Mouse (Mus musculus) heart, embryonic 10.5 days (tissue): ENCODE measurements around the gene Kdm5b. TPM values are rescaled to one million over a fixed set of nuclear protein-coding genes. Genes with fewer than 3 reads are reported as not detected.

Source experiments
- DNase-seq: peaks from one replicate; pipeline ENCODE4 v3.0.0-alpha.2; 2017; ENCODE audit warnings: low spot score
- H3K27ac ChIP-seq: fragments of 300-500 bp; sonication (generic); 2 replicates; pipeline ENCODE4 v1.5.1; 2016; ENCODE audit warnings: mild to moderate bottlenecking
- H3K27me3 ChIP-seq: fragments of 300-500 bp; sonication (generic); 2 replicates; pipeline ENCODE4 v1.6.1; 2016; ENCODE audit warnings: mild to moderate bottlenecking; ENCODE audit not compliant: poor library complexity, insufficient read depth, severe bottlenecking
- H3K36me3 ChIP-seq: fragments of 300-500 bp; sonication (generic); 2 replicates; pipeline ENCODE4 v1.6.1; 2016; ENCODE audit warnings: mild to moderate bottlenecking, moderate library complexity
- H3K4me1 ChIP-seq: fragments of 300-500 bp; sonication (generic); 2 replicates; pipeline ENCODE4 v1.6.1; 2016; ENCODE audit warnings: mild to moderate bottlenecking
- H3K4me3 ChIP-seq: fragments of 300-500 bp; sonication (generic); 2 replicates; pipeline ENCODE4 v1.5.1; 2016; ENCODE audit warnings: mild to moderate bottlenecking, moderate library complexity
- H3K9me3 ChIP-seq: fragments of 300-500 bp; sonication (generic); 2 replicates; pipeline ENCODE4 v1.6.1; 2016; ENCODE audit warnings: mild to moderate bottlenecking, moderate library complexity
- WGBS: fragments of 180-500 bp; shearing (Covaris S2); methylation state at CpG from one replicate; pipeline ENCODE4 v1.1.7; 2016; 5-methylcytosine and 5-hydroxymethylcytosine counted together
- polyA plus RNA-seq: library from polyadenylated mRNA; unstranded; fragments of >200 nt; fragmentation: Nextera tagmentation; extraction: Ambion mirVana; gene quantifications from 2 replicates; pipeline ENCODE4 v1.2.1, GENCODE M21; 2016

Kdm5b gene
- polyA plus RNA-seq, 1 experiment from 2014 or later = 42.5 TPM

DNA sequence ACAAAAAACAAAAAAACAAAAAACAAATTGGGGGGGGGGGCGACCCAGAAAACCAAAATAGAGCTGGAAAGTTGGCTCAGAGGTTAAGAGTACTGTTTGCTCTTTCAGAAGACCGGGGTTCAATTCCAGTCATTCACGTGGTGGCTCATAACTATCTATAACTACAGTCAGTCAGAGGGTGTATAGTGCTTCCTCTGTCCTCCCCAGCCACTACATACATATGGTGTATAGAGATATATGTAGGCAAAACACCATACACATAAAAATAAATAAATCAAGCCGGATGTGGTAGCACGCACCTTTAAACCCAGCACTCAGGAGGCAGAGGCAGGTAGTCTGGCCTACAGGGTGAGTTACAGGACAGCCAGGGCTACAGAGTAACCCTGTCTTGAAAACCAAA lies 54.6 kb downstream of the Kdm5b start:
- Histone ChIP-seq H3K4me1 (no peaks in the 10 kb centered on the region), H3K9me3 (no peaks in the 10 kb centered on the region), H3K36me3 (peaks cover 78% of the 10 kb centered on the region), H3K27ac (no peak overlapping the region), H3K4me3 (no peak overlapping the region), H3K27me3 (no peaks in the 10 kb centered on the region)
- WGBS = 92% methylated on average over 5 of the region's 5 CpGs
- no peak for DNase-seq

- Histone ChIP-seq H3K9me3 (no peaks in the 10 kb centered on the region), H3K4me1 (no peaks in the 10 kb centered on the region), H3K4me3 (no peak overlapping the region), H3K36me3 (peaks cover 82% of the 10 kb centered on the region), H3K27me3 (no peaks in the 10 kb centered on the region), H3K27ac (no peak overlapping the region)
- WGBS = 87% methylated on average over 2 of the region's 2 CpGs
- DNase-seq = no peak
Observed at GRCm38 (mm10) chr1:134614988-134615387, 55.0 kb downstream of the Kdm5b start.

- Histone ChIP-seq H3K27me3 (no peaks in the 10 kb centered on the region), H3K9me3 (no peaks in the 10 kb centered on the region), H3K36me3 (peaks cover 94% of the 10 kb centered on the region), H3K4me3 (no peak overlapping the region), H3K27ac (no peak overlapping the region), H3K4me1 (no peaks in the 10 kb centered on the region)
- 85% methylated on average over 9 of the region's 9 CpGs for WGBS
- DNase-seq = peak; percentile 63
Observed at GRCm38 (mm10) chr1:134617656-134618055, 57.7 kb downstream of the Kdm5b start.

DNA sequence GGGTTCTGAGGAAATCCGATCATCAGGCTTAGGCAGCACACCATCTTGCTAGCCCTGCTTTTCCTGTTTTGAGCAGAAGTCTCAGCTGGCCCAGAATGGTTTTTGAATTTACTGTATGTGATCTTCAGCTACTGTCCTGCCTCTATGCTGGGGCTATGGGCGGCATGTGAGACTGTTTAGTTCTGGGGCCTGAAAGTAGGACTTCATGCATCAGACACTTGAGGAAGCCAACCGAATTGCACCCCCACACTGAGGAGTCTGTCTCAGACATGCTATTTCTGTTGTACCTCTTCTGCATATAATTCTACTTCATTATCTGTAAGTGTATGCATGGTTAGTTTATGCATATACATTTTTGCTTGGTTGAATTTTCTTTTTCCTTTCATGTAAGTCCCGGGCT lies 65.4 kb downstream of the Kdm5b start:
- no peaks in the 10 kb centered on the region for H3K27me3 ChIP-seq
- no peaks in the 10 kb centered on the region for H3K4me1 ChIP-seq
- no peaks in the 10 kb centered on the region for H3K9me3 ChIP-seq
- H3K4me3 ChIP-seq = no peak overlapping the region
- peaks cover 99% of the 10 kb centered on the region for H3K36me3 ChIP-seq
- no peak overlapping the region for H3K27ac ChIP-seq
- peak; percentile 52 for DNase-seq
- 90% methylated on average over 4 of the region's 4 CpGs for WGBS

DNA sequence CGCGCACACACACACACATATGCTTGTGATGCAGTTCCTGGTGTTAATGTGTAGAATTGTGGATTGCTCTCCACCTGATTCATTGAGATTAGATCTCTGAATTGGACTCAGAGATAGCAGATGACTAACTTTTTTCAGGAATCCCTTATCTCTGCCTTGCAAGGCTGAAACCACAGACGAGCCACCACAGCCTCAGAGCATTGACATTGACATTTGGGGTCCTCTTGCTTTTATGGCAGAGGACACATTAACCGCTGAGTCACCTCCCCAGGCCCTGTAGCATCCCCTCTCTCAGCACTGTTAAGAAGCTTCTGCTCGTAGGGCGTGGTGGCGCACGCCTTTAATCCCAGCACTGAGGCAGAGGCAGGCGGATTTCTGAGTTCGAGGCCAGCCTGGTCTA lies 69.5 kb downstream of the Kdm5b start:
- H3K4me3 ChIP-seq = no peak overlapping the region
- no peak overlapping the region for H3K27ac ChIP-seq
- no peaks in the 10 kb centered on the region for H3K27me3 ChIP-seq
- H3K36me3 ChIP-seq = peaks cover 95% of the 10 kb centered on the region
- no peaks in the 10 kb centered on the region for H3K4me1 ChIP-seq
- DNase-seq = no peak
- H3K9me3 ChIP-seq = no peaks in the 10 kb centered on the region
- 89% methylated on average over 10 of the region's 10 CpGs for WGBS

DNA sequence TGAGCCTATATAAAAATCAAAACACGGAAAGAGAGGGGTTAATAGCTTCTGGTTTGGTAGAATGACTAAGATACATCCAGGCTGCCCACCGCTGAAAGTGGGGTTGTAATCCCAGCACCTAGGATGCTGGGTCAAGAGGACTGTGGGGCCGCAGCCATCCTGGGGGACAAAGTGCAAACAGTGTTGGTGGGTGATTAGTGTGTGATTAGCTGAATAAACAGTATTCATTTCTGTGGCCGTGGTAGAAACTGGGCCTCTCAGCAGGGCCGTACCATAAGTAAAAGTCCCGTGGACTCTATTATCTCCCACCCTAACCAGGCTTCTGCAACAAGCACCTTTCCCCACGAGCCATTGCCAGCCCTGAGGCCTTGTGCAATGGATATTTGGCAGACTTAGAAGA lies 74.3 kb downstream of the Kdm5b start:
- no peak overlapping the region for H3K27ac ChIP-seq
- H3K4me3 ChIP-seq = no peak overlapping the region
- H3K27me3 ChIP-seq = no peaks in the 10 kb centered on the region
- H3K4me1 ChIP-seq = no peaks in the 10 kb centered on the region
- peaks cover 46% of the 10 kb centered on the region for H3K36me3 ChIP-seq
- DNase-seq = peak; percentile 42
- WGBS = 75% methylated on average over 7 of the region's 7 CpGs
- H3K9me3 ChIP-seq = no peaks in the 10 kb centered on the region

DNA sequence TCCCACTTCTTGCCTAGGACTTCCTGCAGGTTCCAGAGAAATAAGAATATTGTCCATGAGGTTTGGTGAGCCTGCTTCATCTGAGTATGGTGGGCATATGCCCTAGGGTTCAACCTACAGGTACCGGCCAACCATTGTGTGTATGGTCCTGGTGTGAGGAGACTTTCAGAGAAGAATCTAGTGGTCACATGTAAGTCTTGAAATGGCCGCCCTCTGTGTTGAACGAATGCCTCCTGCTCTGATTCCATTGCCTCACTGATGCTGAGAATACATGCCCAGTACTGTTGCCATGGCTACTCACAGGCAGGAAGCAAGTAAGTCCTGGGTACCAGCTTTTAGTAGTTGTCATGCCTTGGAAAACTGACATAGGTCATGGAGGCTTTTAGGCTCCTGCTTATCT lies 76.3 kb downstream of the Kdm5b start:
- peaks cover 9% of the 10 kb centered on the region; the same call in 1 of the 2 replicates for H3K27me3 ChIP-seq
- H3K36me3 ChIP-seq = peaks cover 27% of the 10 kb centered on the region
- H3K27ac ChIP-seq = no peak overlapping the region
- WGBS = 83% methylated on average over 3 of the region's 3 CpGs
- no peak for DNase-seq
- H3K4me3 ChIP-seq = no peak overlapping the region
- H3K4me1 ChIP-seq = no peaks in the 10 kb centered on the region
- H3K9me3 ChIP-seq = no peaks in the 10 kb centered on the region

DNA sequence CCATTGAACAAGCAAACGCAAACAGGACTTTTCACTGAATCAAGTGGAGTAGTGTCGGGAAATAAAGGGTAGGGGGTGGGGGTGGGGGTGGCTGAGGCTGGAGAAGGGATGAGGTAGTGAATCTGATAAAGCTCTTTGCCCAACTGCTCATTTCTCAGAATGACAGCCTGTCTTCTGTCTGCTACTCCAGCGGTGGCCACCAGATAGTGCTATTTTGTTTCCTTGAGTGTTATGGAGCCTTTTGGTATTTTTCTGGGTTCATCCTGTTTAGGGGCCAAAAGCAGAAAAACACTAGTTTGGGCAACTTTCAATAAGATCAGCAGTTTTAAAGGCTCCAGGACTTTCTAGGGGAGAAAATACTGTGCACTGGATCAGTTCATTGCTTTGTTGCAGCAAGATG lies 76.7 kb downstream of the Kdm5b start:
- Histone ChIP-seq H3K9me3 (no peaks in the 10 kb centered on the region), H3K4me3 (no peak overlapping the region), H3K27me3 (peaks cover 11% of the 10 kb centered on the region; the same call in 1 of the 2 replicates), H3K4me1 (no peaks in the 10 kb centered on the region), H3K27ac (no peak overlapping the region), H3K36me3 (peaks cover 23% of the 10 kb centered on the region)
- DNase-seq = no peak
- WGBS = 8% methylated on average over 3 of the region's 3 CpGs

- Histone ChIP-seq H3K27me3 (peaks cover 25% of the 10 kb centered on the region), H3K4me3 (no peak overlapping the region), H3K27ac (no peak overlapping the region), H3K36me3 (peaks cover 10% of the 10 kb centered on the region), H3K9me3 (no peaks in the 10 kb centered on the region), H3K4me1 (no peaks in the 10 kb centered on the region)
- no peak for DNase-seq
- 40% methylated on average over 3 of the region's 3 CpGs for whole genome bisulfite sequencing
Observed at GRCm38 (mm10) chr1:134638041-134638440, 78.1 kb downstream of the Kdm5b start.

GRCm38 (mm10) chr1:134638522-134638921 lies 78.6 kb downstream of the Kdm5b start:
- Histone ChIP-seq H3K36me3 (peaks cover 5% of the 10 kb centered on the region), H3K27ac (no peak overlapping the region), H3K4me3 (no peak overlapping the region), H3K27me3 (peaks cover 29% of the 10 kb centered on the region), H3K9me3 (no peaks in the 10 kb centered on the region), H3K4me1 (no peaks in the 10 kb centered on the region)
- WGBS = 35% methylated on average over 7 of the region's 7 CpGs
- DNase-seq = no peak

- H3K9me3 ChIP-seq = no peaks in the 10 kb centered on the region
- H3K4me1 ChIP-seq = no peaks in the 10 kb centered on the region
- H3K4me3 ChIP-seq = no peak overlapping the region
- H3K36me3 ChIP-seq = no peaks in the 10 kb centered on the region
- DNase-seq = no peak
- no peak overlapping the region for H3K27ac ChIP-seq
- H3K27me3 ChIP-seq = peaks cover 39% of the 10 kb centered on the region
- whole genome bisulfite sequencing = 67% methylated on average over 6 of the region's 6 CpGs
Observed at GRCm38 (mm10) chr1:134639460-134639859, 79.5 kb downstream of the Kdm5b start.

- H3K36me3 ChIP-seq = no peaks in the 10 kb centered on the region
- no peak overlapping the region for H3K4me3 ChIP-seq
- H3K27ac ChIP-seq = no peak overlapping the region
- 25% methylated on average over 3 of the region's 3 CpGs for WGBS
- peaks cover 9% of the 10 kb centered on the region for H3K4me1 ChIP-seq
- H3K27me3 ChIP-seq = peaks cover 59% of the 10 kb centered on the region
- no peak for DNase-seq
- H3K9me3 ChIP-seq = no peaks in the 10 kb centered on the region
Observed at GRCm38 (mm10) chr1:134641507-134641906, 81.5 kb downstream of the Kdm5b start.

DNA sequence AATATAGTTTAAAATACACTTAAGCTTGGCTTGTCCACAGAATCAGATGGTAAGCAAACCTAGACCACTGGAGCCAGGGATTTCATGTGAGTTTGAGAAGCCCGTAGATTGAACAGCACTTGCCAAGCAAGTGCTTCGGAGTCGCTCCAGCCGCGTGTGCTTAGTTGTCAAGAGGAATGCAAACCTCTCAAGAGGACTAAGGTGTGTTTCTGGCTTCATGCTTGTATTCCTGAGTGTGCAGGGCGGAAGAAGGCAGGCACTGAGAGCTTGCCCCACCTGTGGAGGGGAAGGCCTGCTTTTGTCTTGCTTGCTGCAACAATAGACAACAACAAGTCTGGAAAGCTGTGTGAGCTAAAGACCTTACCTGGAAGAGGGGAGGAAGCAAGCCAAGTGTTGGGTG lies 83.7 kb downstream of the Kdm5b start:
- Histone ChIP-seq H3K4me1 (peaks cover 22% of the 10 kb centered on the region), H3K27ac (no peak overlapping the region), H3K36me3 (no peaks in the 10 kb centered on the region), H3K4me3 (no peak overlapping the region), H3K9me3 (no peaks in the 10 kb centered on the region), H3K27me3 (peaks cover 81% of the 10 kb centered on the region)
- WGBS = 70% methylated on average over 6 of the region's 6 CpGs
- no peak for DNase-seq

DNA sequence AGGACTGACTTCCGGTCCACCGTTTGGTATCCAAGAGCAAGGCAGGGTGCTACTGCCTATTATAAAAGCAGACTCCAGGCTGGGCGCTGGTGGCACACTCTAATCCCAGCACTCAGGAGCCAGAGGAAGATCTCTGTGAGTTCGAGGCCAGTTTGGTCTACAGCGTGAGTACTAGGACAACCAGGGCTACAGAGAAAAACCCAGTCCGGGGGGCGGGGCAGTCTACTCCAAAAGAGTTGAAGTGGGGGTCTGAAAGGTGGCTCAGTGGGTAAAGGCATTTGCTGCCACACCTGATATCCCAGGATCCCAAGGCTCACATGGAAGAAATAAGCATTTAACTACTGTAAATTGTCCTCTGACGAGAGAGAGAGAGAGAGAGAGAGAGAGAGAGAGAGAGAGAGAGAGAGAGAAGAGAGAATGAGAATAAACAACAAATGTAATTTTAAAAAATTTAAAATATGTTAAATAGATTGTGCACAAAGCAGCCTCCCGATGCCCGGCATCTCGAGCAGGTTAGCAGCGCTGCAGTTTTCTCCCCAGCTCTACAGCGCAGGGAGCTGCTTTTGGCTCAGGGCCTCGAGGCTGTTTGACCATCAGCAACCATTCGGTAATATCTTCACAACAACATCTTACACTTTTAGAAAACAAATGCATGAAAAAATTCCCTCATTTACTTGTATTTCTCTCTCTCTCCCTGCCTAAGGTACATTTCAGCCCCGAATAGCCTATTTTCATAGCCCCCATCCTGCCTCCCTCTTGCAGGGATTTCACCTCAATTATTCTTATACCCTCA lies 85.6 kb downstream of the Kdm5b start:
- peaks cover 23% of the 10 kb centered on the region for H3K4me1 ChIP-seq
- H3K4me3 ChIP-seq = peak overlapping the region; percentile 67
- no peaks in the 10 kb centered on the region for H3K9me3 ChIP-seq
- no peak overlapping the region for H3K27ac ChIP-seq
- DNase-seq = no peak
- no peaks in the 10 kb centered on the region for H3K36me3 ChIP-seq
- peaks cover 94% of the 10 kb centered on the region for H3K27me3 ChIP-seq
- 19% methylated on average over 16 of the region's 16 CpGs for WGBS
